Mouse (Mus musculus): ENCODE data around the gene Adh7. TPM values are rescaled to one million over a fixed set of nuclear protein-coding genes. Genes with fewer than 3 reads are reported as not detected.

The Adh7 gene
- total and polyA plus RNA-seq, 3 experiments = not detected

DNA sequence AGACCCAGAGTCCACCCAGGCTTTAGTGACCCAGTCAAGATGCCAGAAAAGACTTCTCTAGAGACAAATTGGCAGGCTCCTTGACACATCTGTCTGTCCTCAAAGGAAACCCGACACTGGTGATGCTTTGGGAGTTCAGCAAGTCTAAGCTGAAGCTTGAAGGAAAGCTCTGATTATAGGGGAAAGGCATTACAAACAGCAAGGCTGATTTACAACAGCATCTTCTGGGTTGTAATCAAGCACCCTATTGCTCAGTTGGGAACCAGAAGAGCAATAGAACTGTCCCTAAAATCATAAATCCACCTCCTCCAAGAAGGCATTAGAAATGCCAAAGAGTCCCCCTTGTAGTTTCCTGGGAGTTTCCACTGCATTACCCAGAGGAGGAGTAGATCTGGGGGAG lies 52.9 kb downstream of the Adh7 start:
- Histone ChIP-seq H3K9ac (ENCODE audit: insufficient read depth, low read depth) (no peak overlapping the region), H3K4me1 (ENCODE audit: control insufficient read depth in 1 of 2, insufficient read depth in 2 of 2) (no peaks in the 10 kb centered on the region), H3K27me3 (replicated peaks) (no peaks in the 10 kb centered on the region), H3K36me3 (replicated peaks in 1 of 2; ENCODE audit: control insufficient read depth in 1 of 2, insufficient read depth in 1 of 2, low read length in 1 of 2) (no peaks in the 10 kb centered on the region), H3K9me3 (replicated peaks; ENCODE audit: low read length) (no peaks in the 10 kb centered on the region), H3K4me2 (ENCODE audit: insufficient read depth, low read depth, poor library complexity, severe bottlenecking) (no peak overlapping the region), H3K79me2 (replicated peaks; ENCODE audit: control insufficient read depth, extremely low read depth, insufficient read depth, poor library complexity, severe bottlenecking) (no peaks in the 10 kb centered on the region), H3K4me3 (replicated peaks in 1 of 3; ENCODE audit: low read depth in 2 of 3, low read length in 2 of 3, poor library complexity in 1 of 3) (no peak overlapping the region), H3K27ac (ENCODE audit: insufficient read depth, low read depth) (no peak overlapping the region)
- no peak for DNase-seq (ENCODE audit: extremely low read depth)
- in situ Hi-C loops (cut with MboI; ENCODE audit: low pct_ligation_motif_present, low pct_unique_long_range_greater_than_20kb, low sequenced_read_pairs) (no loop called here), dilution Hi-C loops (cut with MboI; ENCODE audit: extremely low pct_ligation_motif_present, extremely low pct_unique_long_range_greater_than_20kb, low sequenced_read_pairs) (no loop called here)
- no peak for TF ChIP-seq KAT2A (IDR thresholded peaks at IDR 0.05; ENCODE audit: insufficient replicate concordance, low read length)
- no peak for TF ChIP-seq MAZ (IDR thresholded peaks at IDR 0.05; ENCODE audit: low read depth, low read length)
- no peak for TF ChIP-seq ETS1 (conservative IDR thresholded peaks at IDR 0.05; ENCODE audit: low read depth, low read length)
- TF ChIP-seq EP300 (IDR thresholded peaks at IDR 0.05; ENCODE audit: low read length) = no peak
- TF ChIP-seq NELFE (IDR thresholded peaks at IDR 0.05; ENCODE audit: low read depth, low read length) = no peak
- no peak for TF ChIP-seq RCOR1 (conservative IDR thresholded peaks at IDR 0.05; ENCODE audit: low read depth, low read length)
- no peak for TF ChIP-seq NRF1 (IDR thresholded peaks at IDR 0.05; ENCODE audit: low read depth, low read length)
- TF ChIP-seq TCF12 (IDR thresholded peaks at IDR 0.05; ENCODE audit: low read depth, low read length) = no peak
- no peak for TF ChIP-seq PAX5 (IDR thresholded peaks at IDR 0.05; ENCODE audit: low read length)
- no peak for TF ChIP-seq SMC3 (IDR thresholded peaks at IDR 0.05; ENCODE audit: low read depth, low read length)
- TF ChIP-seq MYC (IDR thresholded peaks at IDR 0.05; ENCODE audit: low read depth, low read length) = no peak
- TF ChIP-seq JUN (IDR thresholded peaks at IDR 0.05; ENCODE audit: insufficient read depth, low read depth, low read length) = no peak
- no peak for TF ChIP-seq ZC3H11A (IDR thresholded peaks at IDR 0.05; ENCODE audit: low read depth, low read length)
- TF ChIP-seq POLR2AphosphoS2 (IDR thresholded peaks at IDR 0.05; ENCODE audit: low read depth, low read length) = no peak
- no peak for TF ChIP-seq ELF1 (IDR thresholded peaks at IDR 0.05; ENCODE audit: low read depth, low read length)

- Histone ChIP-seq H3K9ac (ENCODE audit: insufficient read depth, low read depth) (no peak overlapping the region), H3K4me2 (ENCODE audit: insufficient read depth, low read depth, poor library complexity, severe bottlenecking) (no peak overlapping the region), H3K4me3 (replicated peaks in 1 of 3; ENCODE audit: low read depth in 2 of 3, low read length in 2 of 3, poor library complexity in 1 of 3) (no peak overlapping the region), H3K27ac (ENCODE audit: insufficient read depth, low read depth) (no peak overlapping the region), H3K79me2 (replicated peaks; ENCODE audit: control insufficient read depth, extremely low read depth, insufficient read depth, poor library complexity, severe bottlenecking) (no peaks in the 10 kb centered on the region), H3K27me3 (replicated peaks) (no peaks in the 10 kb centered on the region), H3K9me3 (replicated peaks; ENCODE audit: low read length) (no peaks in the 10 kb centered on the region), H3K4me1 (ENCODE audit: control insufficient read depth in 1 of 2, insufficient read depth in 2 of 2) (no peaks in the 10 kb centered on the region), H3K36me3 (replicated peaks in 1 of 2; ENCODE audit: control insufficient read depth in 1 of 2, insufficient read depth in 1 of 2, low read length in 1 of 2) (no peaks in the 10 kb centered on the region)
- no peak for DNase-seq (ENCODE audit: extremely low read depth)
- dilution Hi-C loops (cut with MboI; ENCODE audit: extremely low pct_ligation_motif_present, extremely low pct_unique_long_range_greater_than_20kb, low sequenced_read_pairs) = no loop called here
- in situ Hi-C loops (cut with MboI; ENCODE audit: low pct_ligation_motif_present, low pct_unique_long_range_greater_than_20kb, low sequenced_read_pairs) = no loop called here
- TF ChIP-seq SIN3A (IDR thresholded peaks at IDR 0.05; ENCODE audit: low read length) (no peak), MAX (IDR thresholded peaks at IDR 0.05; ENCODE audit: low read length) (no peak), SMC3 (IDR thresholded peaks at IDR 0.05; ENCODE audit: low read depth, low read length) (no peak), ETS1 (conservative IDR thresholded peaks at IDR 0.05; ENCODE audit: low read depth, low read length) (no peak), CTCF (conservative IDR thresholded peaks at IDR 0.05 in 1 of 2, IDR thresholded peaks at IDR 0.05 in 1 of 2; ENCODE audit: low read depth in 2 of 2, low read length in 2 of 2) (no peak), MAFK (IDR thresholded peaks at IDR 0.05; ENCODE audit: insufficient replicate concordance, low read length) (no peak), TCF12 (IDR thresholded peaks at IDR 0.05; ENCODE audit: low read depth, low read length) (no peak), NELFE (IDR thresholded peaks at IDR 0.05; ENCODE audit: low read depth, low read length) (no peak), ZC3H11A (IDR thresholded peaks at IDR 0.05; ENCODE audit: low read depth, low read length) (no peak)
Measured at GRCm38 (mm10) chr3:138271297-138271696, 53.7 kb downstream of the Adh7 start.
